Mouse (Mus musculus): ENCODE data around the gene Pde5a. TPM values are rescaled to one million over a fixed set of nuclear protein-coding genes. Genes with fewer than 3 reads are reported as not detected.

The Pde5a gene
- polyA plus RNA-seq, 1 experiment, result 4.5 TPM

DNA sequence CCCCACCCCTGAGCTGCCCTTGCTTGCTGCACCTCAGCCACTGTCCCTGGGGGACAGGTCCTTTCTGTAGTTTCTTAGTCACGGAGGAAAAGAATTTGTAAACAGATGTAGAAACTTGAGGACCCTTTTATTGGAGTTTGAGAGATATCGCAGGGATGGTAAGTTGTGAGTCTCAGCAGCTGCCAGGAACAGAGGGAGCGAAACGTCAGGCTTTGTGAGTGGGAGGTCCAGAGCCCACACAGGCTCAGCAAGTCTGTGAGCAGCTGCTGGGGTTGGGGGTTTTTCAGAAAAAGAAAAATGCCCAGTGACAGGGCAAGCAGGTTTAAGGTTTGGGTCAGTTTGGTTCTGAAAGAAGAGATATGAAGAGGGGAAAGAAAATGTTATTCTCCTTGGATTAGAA is 92.0 kb downstream of the Pde5a start:
- peaks cover 9% of the 10 kb centered on the region for H3K36me3 ChIP-seq (ENCODE audit: control insufficient read depth, insufficient read depth)
- no peaks in the 10 kb centered on the region for H3K79me2 ChIP-seq (ENCODE audit: control insufficient read depth, insufficient read depth)
- no peak overlapping the region for H3K4me2 ChIP-seq (ENCODE audit: low read depth)
- no peak overlapping the region for H3ac ChIP-seq (ENCODE audit: control insufficient read depth, insufficient read length)
- H3K4me3 ChIP-seq, result no peak overlapping the region
- TF ChIP-seq SRF (IDR thresholded peaks at IDR 0.05; ENCODE audit: control insufficient read depth, insufficient read length, low read depth), result no peak
- peak in 1 of 3 experiments; percentile 30 for TF ChIP-seq MYOD1 (IDR thresholded peaks at IDR 0.05; ENCODE audit: control insufficient read depth in 1 of 3, insufficient read length in 2 of 3, low read depth in 2 of 3)
- no peaks in the 10 kb centered on the region for H3K27me3 ChIP-seq (ENCODE audit: control insufficient read depth, insufficient read depth, insufficient read length)

DNA sequence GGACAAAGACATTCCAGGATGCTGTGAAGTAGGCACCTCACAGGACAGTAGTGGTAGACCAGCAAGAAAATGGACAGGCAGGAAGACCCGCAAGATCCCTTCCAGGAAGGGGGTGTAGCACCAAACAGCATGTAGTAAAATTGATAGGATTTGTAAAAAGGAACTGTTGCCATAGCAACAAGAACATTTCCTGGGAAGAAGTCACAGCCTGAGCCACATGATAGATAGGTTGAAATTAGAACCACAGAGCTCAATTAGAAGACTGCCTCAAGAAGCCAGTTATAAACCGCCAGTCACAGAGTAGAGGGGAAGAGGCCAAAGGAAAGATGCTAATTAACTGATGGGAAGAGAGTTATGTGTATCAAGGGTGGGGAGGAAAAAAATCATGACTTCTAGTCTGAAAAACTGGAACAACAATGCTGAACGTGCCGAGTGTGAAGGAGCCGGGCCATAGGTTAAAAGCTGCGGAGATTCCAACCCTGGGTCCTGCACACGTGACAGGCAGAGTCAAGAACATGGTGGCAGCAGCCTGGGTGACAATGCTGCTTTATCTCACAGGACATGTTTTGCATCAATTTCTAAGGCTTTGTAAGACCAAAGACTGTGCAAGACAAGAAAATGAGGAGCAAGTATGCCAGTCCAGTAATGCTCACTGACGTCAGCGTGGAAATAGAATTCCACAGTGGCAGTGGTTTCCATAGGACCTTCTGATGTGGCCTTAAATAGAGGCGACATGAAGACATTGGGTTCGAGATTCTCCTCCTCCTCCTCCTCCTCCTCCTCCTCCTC is 99.7 kb downstream of the Pde5a start:
- no peak overlapping the region for H3K4me2 ChIP-seq (ENCODE audit: low read depth)
- no peak overlapping the region for H3K4me3 ChIP-seq
- TF ChIP-seq CEBPB (IDR thresholded peaks at IDR 0.05; ENCODE audit: insufficient read depth, poor library complexity, severe bottlenecking) (no peak), REST (IDR thresholded peaks at IDR 0.05; ENCODE audit: insufficient read depth, insufficient read length) (no peak), USF1 (IDR thresholded peaks at IDR 0.05; ENCODE audit: low read depth) (no peak), TCF3 (IDR thresholded peaks at IDR 0.05; ENCODE audit: insufficient read length, low read depth) (no peak), E2F4 (IDR thresholded peaks at IDR 0.05; ENCODE audit: insufficient read depth) (no peak)
- H3ac ChIP-seq (ENCODE audit: control insufficient read depth, insufficient read length), result no peak overlapping the region
- H3K36me3 ChIP-seq (ENCODE audit: control insufficient read depth, insufficient read depth), result peaks cover 10% of the 10 kb centered on the region
- H3K27me3 ChIP-seq (ENCODE audit: control insufficient read depth, insufficient read depth, insufficient read length), result no peaks in the 10 kb centered on the region
- H3K79me2 ChIP-seq (ENCODE audit: control insufficient read depth, insufficient read depth), result no peaks in the 10 kb centered on the region

DNA sequence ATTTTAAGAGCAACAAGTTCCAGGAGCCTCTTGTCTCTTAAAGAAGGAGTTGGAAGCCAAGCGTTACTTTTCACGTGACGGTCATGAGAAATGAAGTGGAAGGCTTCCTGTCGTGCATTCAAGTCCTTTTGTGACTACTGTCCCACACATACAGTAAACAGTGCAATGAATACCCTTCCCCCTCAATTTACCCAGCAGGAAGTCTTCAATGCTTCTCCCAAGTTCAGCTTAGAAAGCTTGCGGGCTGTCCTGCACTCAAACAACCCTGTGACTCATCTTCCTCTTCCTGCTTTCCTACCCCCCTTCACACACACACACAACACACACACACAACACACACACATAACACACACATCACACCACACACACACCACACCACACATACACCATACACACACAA is 105.8 kb downstream of the Pde5a start:
- Histone ChIP-seq H3ac (ENCODE audit: control insufficient read depth, insufficient read length) (no peak overlapping the region), H3K27me3 (ENCODE audit: control insufficient read depth, insufficient read depth, insufficient read length) (no peaks in the 10 kb centered on the region), H3K79me2 (ENCODE audit: control insufficient read depth, insufficient read depth) (no peaks in the 10 kb centered on the region), H3K4me3 (no peak overlapping the region), H3K36me3 (ENCODE audit: control insufficient read depth, insufficient read depth) (peaks cover 1% of the 10 kb centered on the region), H3K4me2 (ENCODE audit: low read depth) (no peak overlapping the region)
- TF ChIP-seq REST (IDR thresholded peaks at IDR 0.05; ENCODE audit: insufficient read depth, insufficient read length) (no peak), MYOG (IDR thresholded peaks at IDR 0.05; ENCODE audit: control insufficient read depth in 1 of 3, insufficient read depth in 1 of 3, insufficient read length in 2 of 3, low read depth in 2 of 3) (no peak), USF1 (IDR thresholded peaks at IDR 0.05; ENCODE audit: low read depth) (no peak), SRF (IDR thresholded peaks at IDR 0.05; ENCODE audit: control insufficient read depth, insufficient read length, low read depth) (no peak), E2F4 (IDR thresholded peaks at IDR 0.05; ENCODE audit: insufficient read depth) (no peak), TCF3 (IDR thresholded peaks at IDR 0.05; ENCODE audit: insufficient read length, low read depth) (no peak), MYOD1 (IDR thresholded peaks at IDR 0.05; ENCODE audit: control insufficient read depth in 1 of 3, insufficient read length in 2 of 3, low read depth in 2 of 3) (no peak), POLR2AphosphoS2 (IDR thresholded peaks at IDR 0.05; ENCODE audit: insufficient read length, low read depth) (no peak), MAX (IDR thresholded peaks at IDR 0.05; ENCODE audit: low read depth) (no peak), POLR2A (IDR thresholded peaks at IDR 0.05; ENCODE audit: insufficient read length, low read depth) (no peak), CEBPB (IDR thresholded peaks at IDR 0.05; ENCODE audit: insufficient read depth, poor library complexity, severe bottlenecking) (no peak), TCF12 (IDR thresholded peaks at IDR 0.05; ENCODE audit: insufficient read depth, poor library complexity, severe bottlenecking) (no peak)

DNA sequence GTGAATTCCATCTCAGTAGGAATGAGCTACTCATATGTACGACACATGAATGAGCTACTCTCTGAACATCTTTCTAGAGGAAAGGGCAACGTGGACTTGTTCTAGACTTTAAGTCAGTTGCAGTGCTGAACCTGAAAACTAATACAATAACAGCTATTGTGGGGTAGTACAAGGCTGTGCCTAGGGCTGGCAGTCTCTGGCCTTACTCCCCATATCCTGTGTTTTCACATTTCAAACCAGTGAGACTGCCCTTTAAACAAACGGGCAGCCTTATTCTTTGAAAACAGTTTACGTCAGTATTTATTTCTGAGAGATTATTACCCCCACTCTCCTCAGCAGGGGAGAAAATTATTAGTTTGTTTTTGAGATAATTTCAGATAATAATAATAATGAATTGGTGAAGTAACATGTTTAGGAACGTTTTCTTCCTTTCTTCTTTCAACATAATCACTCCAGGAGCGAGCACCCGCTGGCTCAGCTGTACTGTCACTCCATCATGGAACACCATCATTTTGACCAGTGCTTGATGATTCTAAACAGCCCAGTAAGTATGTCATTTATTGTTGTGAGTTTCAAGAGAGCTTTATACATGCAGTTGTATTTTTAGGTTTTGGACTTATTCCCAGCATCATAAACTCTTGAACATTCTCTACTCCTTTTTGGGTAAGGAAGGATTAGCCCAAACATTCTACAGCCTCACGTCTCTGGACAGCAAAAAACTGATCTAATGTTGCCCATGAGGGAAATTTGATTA is 106.5 kb downstream of the Pde5a start:
- no peak overlapping the region for H3K4me2 ChIP-seq (ENCODE audit: low read depth)
- no peaks in the 10 kb centered on the region for H3K79me2 ChIP-seq (ENCODE audit: control insufficient read depth, insufficient read depth)
- peaks cover 9% of the 10 kb centered on the region for H3K36me3 ChIP-seq (ENCODE audit: control insufficient read depth, insufficient read depth)
- H3K4me3 ChIP-seq, result no peak overlapping the region
- no peak overlapping the region for H3ac ChIP-seq (ENCODE audit: control insufficient read depth, insufficient read length)
- TF ChIP-seq POLR2A (IDR thresholded peaks at IDR 0.05; ENCODE audit: insufficient read length, low read depth) (no peak), CEBPB (IDR thresholded peaks at IDR 0.05; ENCODE audit: insufficient read depth, poor library complexity, severe bottlenecking) (no peak), TCF3 (IDR thresholded peaks at IDR 0.05; ENCODE audit: insufficient read length, low read depth) (no peak), E2F4 (IDR thresholded peaks at IDR 0.05; ENCODE audit: insufficient read depth) (no peak), MYOD1 (IDR thresholded peaks at IDR 0.05; ENCODE audit: control insufficient read depth in 1 of 3, insufficient read length in 2 of 3, low read depth in 2 of 3) (no peak), POLR2AphosphoS2 (IDR thresholded peaks at IDR 0.05; ENCODE audit: insufficient read length, low read depth) (no peak), USF1 (IDR thresholded peaks at IDR 0.05; ENCODE audit: low read depth) (no peak), REST (IDR thresholded peaks at IDR 0.05; ENCODE audit: insufficient read depth, insufficient read length) (no peak), SRF (IDR thresholded peaks at IDR 0.05; ENCODE audit: control insufficient read depth, insufficient read length, low read depth) (no peak), TCF12 (IDR thresholded peaks at IDR 0.05; ENCODE audit: insufficient read depth, poor library complexity, severe bottlenecking) (no peak), MAX (IDR thresholded peaks at IDR 0.05; ENCODE audit: low read depth) (no peak), MYOG (IDR thresholded peaks at IDR 0.05; ENCODE audit: control insufficient read depth in 1 of 3, insufficient read depth in 1 of 3, insufficient read length in 2 of 3, low read depth in 2 of 3) (no peak)
- no peaks in the 10 kb centered on the region for H3K27me3 ChIP-seq (ENCODE audit: control insufficient read depth, insufficient read depth, insufficient read length)

DNA sequence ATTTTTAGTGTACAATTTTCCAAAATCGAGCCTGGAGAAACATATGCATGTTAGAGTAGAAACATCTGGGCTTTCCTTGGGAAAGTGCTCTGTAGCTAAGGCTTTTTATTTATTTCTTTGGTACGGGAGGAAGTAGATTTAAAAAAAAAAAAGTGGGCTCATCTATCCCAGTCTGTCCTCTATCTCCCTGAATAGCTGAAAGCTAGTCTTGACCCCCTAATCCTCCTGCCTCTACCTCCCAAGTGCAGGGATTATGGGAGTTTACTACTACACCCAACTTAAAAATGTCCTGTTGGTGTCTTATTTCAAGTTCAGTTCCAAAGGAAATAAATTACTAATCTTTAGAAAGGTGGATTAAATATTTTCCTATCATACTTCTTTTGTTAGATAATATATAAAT is 108.9 kb downstream of the Pde5a start:
- no peak for TF ChIP-seq E2F4 (IDR thresholded peaks at IDR 0.05; ENCODE audit: insufficient read depth)
- TF ChIP-seq MAX (IDR thresholded peaks at IDR 0.05; ENCODE audit: low read depth), result no peak
- TF ChIP-seq SRF (IDR thresholded peaks at IDR 0.05; ENCODE audit: control insufficient read depth, insufficient read length, low read depth), result no peak
- TF ChIP-seq CEBPB (IDR thresholded peaks at IDR 0.05; ENCODE audit: insufficient read depth, poor library complexity, severe bottlenecking), result no peak
- TF ChIP-seq MYOG (IDR thresholded peaks at IDR 0.05; ENCODE audit: control insufficient read depth in 1 of 3, insufficient read depth in 1 of 3, insufficient read length in 2 of 3, low read depth in 2 of 3), result no peak
- TF ChIP-seq POLR2AphosphoS2 (IDR thresholded peaks at IDR 0.05; ENCODE audit: insufficient read length, low read depth), result no peak
- TF ChIP-seq TCF12 (IDR thresholded peaks at IDR 0.05; ENCODE audit: insufficient read depth, poor library complexity, severe bottlenecking), result no peak
- no peak for TF ChIP-seq REST (IDR thresholded peaks at IDR 0.05; ENCODE audit: insufficient read depth, insufficient read length)
- TF ChIP-seq MYOD1 (IDR thresholded peaks at IDR 0.05; ENCODE audit: control insufficient read depth in 1 of 3, insufficient read length in 2 of 3, low read depth in 2 of 3), result no peak
- TF ChIP-seq POLR2A (IDR thresholded peaks at IDR 0.05; ENCODE audit: insufficient read length, low read depth), result no peak
- H3K27me3 ChIP-seq (ENCODE audit: control insufficient read depth, insufficient read depth, insufficient read length), result no peaks in the 10 kb centered on the region
- H3ac ChIP-seq (ENCODE audit: control insufficient read depth, insufficient read length), result no peak overlapping the region
- H3K36me3 ChIP-seq (ENCODE audit: control insufficient read depth, insufficient read depth), result peaks cover 19% of the 10 kb centered on the region
- H3K79me2 ChIP-seq (ENCODE audit: control insufficient read depth, insufficient read depth), result no peaks in the 10 kb centered on the region
- no peak overlapping the region for H3K4me2 ChIP-seq (ENCODE audit: low read depth)
- no peak overlapping the region for H3K4me3 ChIP-seq
